Mouse (Mus musculus) megakaryocyte, embryonic 14.5 days (primary cell): ENCODE data around the gene Anpep.

ENCODE experiments used
- FLI1 ChIP-seq: IDR thresholded peaks from 2 replicates; pipeline ENCODE4 v1.6.1; 2012; ENCODE audit warnings: low read length, inconsistent platforms, mixed read lengths
- GATA1 ChIP-seq: IDR thresholded peaks from 3 replicates; pipeline ENCODE4 v1.6.1; 2012; ENCODE audit warnings: mixed read lengths, low read length, inconsistent platforms, borderline replicate concordance

GRCm38 (mm10) chr7:79801391-79801790 is 59.5 kb downstream of the Anpep start:
- no peak for TF ChIP-seq FLI1
- TF ChIP-seq GATA1, result no peak
